Mouse (Mus musculus): ENCODE measurements around the gene Gm43517.

DNA sequence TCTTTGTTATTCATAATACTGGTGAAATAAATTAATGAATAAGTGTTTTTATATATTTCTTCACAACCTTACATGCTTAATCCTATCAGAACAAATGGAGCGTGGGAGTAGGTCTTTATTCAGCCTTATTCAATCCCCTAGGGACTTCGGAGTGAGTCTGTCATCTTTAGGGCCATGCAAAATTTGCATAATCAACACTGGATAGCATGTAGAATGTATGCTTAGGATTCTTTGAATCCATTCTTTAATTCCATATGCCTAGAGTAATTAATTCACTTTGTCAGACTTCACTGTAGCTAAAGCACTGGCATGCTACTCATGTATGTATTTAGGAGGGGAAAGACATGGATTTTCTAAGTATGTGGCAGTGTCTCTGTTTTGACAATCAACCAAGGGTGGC, 24.9 kb downstream of the Gm43517 start:
- no peak for TF ChIP-seq CTCF (IDR thresholded peaks at IDR 0.05; ENCODE audit: low read depth)
- no peak for TF ChIP-seq EP300 (IDR thresholded peaks at IDR 0.05; ENCODE audit: low read depth)

Measured in heart, postnatal 0 days (tissue).